Mouse (Mus musculus): ENCODE data around the gene Grik4. TPM values are rescaled to one million over a fixed set of nuclear protein-coding genes. Genes with fewer than 3 reads are reported as not detected.

The Grik4 gene
- total and polyA plus RNA-seq, 3 experiments: not detected

DNA sequence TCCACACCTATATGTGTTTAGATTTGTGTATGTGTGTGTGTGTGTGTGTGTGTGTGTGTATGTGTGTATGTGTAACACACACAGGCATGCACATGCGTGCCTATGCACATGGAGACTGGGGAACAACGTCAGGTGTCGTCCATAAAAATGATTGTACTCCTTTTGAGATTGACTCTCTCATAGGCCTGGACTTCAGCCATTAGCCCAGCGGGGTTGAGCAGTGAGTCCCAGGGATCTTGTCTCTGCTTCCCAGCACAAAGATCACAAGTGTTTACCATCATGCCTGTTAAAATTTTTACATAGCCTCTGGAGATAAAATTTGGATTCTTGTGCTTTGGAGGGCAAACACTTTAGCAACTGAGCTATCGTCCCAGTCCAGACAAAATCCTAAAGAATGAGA, 157.4 kb downstream of the Grik4 start:
- Histone ChIP-seq H3K4me1 (ENCODE audit: control insufficient read depth in 1 of 2, insufficient read depth in 2 of 2) (0 out of 4 replicates have a peak, but pooled peaks cover 0 to 2% of the 10 kb centered on the region in 2 experiments), H3K9ac (ENCODE audit: insufficient read depth, low read depth) (no peak overlapping the region), H3K9me3 (replicated peaks; ENCODE audit: low read length) (no peaks in the 10 kb centered on the region), H3K4me2 (ENCODE audit: insufficient read depth, low read depth, poor library complexity, severe bottlenecking) (no peak overlapping the region), H3K27ac (ENCODE audit: insufficient read depth, low read depth) (no peak overlapping the region), H3K4me3 (replicated peaks in 1 of 3; ENCODE audit: low read depth in 2 of 3, low read length in 2 of 3, poor library complexity in 1 of 3) (no peak overlapping the region), H3K79me2 (replicated peaks; ENCODE audit: control insufficient read depth, extremely low read depth, insufficient read depth, poor library complexity, severe bottlenecking) (no peaks in the 10 kb centered on the region), H3K36me3 (replicated peaks in 1 of 2; ENCODE audit: control insufficient read depth in 1 of 2, insufficient read depth in 1 of 2, low read length in 1 of 2) (no peaks in the 10 kb centered on the region), H3K27me3 (replicated peaks) (peaks cover 87% of the 10 kb centered on the region)
- in situ Hi-C loops (cut with MboI; ENCODE audit: low pct_ligation_motif_present, low pct_unique_long_range_greater_than_20kb, low sequenced_read_pairs) (loop anchor here (5.0 to 25.0 kb wide), 2 partner anchors 150 to 400 kb away; partner anchors contain the start of gene Tecta), dilution Hi-C loops (cut with MboI; ENCODE audit: extremely low pct_ligation_motif_present, extremely low pct_unique_long_range_greater_than_20kb, low sequenced_read_pairs) (no loop called here)
- DNase-seq (ENCODE audit: extremely low read depth): no peak
- TF ChIP-seq MAFK (IDR thresholded peaks at IDR 0.05; ENCODE audit: insufficient replicate concordance, low read length) (no peak), POLR2AphosphoS2 (IDR thresholded peaks at IDR 0.05; ENCODE audit: low read depth, low read length) (no peak), SMC3 (IDR thresholded peaks at IDR 0.05; ENCODE audit: low read depth, low read length) (no peak), MYC (IDR thresholded peaks at IDR 0.05; ENCODE audit: low read depth, low read length) (no peak), ELF1 (IDR thresholded peaks at IDR 0.05; ENCODE audit: low read depth, low read length) (no peak), CHD1 (IDR thresholded peaks at IDR 0.05; ENCODE audit: low read depth, low read length) (no peak), E2F4 (IDR thresholded peaks at IDR 0.05; ENCODE audit: insufficient replicate concordance, low read depth, low read length) (no peak)

DNA sequence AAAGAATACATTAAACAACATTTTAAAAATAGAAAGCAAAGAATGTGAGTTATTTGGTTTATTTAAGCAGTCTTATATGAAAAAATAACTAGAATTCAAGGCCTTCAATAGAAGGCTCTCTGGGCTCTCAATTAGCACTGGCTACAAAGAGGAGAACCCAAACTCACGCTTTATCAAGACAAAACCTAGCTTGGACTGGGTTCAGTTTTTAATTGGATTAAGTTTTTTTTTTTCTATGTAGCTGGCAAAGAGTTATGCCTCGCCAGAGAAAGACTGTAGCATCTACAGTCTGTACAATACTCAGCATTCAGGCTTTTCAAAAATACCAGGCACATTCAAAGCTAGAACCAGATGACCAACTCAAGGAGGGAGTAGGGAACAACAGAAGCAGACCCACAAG, 158.0 kb downstream of the Grik4 start:
- no peak overlapping the region for H3K4me3 ChIP-seq (replicated peaks in 1 of 3; ENCODE audit: low read depth in 2 of 3, low read length in 2 of 3, poor library complexity in 1 of 3)
- H3K27me3 ChIP-seq (replicated peaks): peaks cover 87% of the 10 kb centered on the region
- no peak overlapping the region for H3K27ac ChIP-seq (ENCODE audit: insufficient read depth, low read depth)
- 0 out of 4 replicates have a peak, but pooled peaks cover 0 to 2% of the 10 kb centered on the region in 2 experiments for H3K4me1 ChIP-seq (ENCODE audit: control insufficient read depth in 1 of 2, insufficient read depth in 2 of 2)
- dilution Hi-C loops (cut with MboI; ENCODE audit: extremely low pct_ligation_motif_present, extremely low pct_unique_long_range_greater_than_20kb, low sequenced_read_pairs) (no loop called here), in situ Hi-C loops (cut with MboI; ENCODE audit: low pct_ligation_motif_present, low pct_unique_long_range_greater_than_20kb, low sequenced_read_pairs) (loop anchor here (5.0 to 25.0 kb wide), 2 partner anchors 151 to 399 kb away; partner anchors contain the start of gene Tecta)
- H3K4me2 ChIP-seq (ENCODE audit: insufficient read depth, low read depth, poor library complexity, severe bottlenecking): no peak overlapping the region
- no peaks in the 10 kb centered on the region for H3K79me2 ChIP-seq (replicated peaks; ENCODE audit: control insufficient read depth, extremely low read depth, insufficient read depth, poor library complexity, severe bottlenecking)
- no peak for DNase-seq (ENCODE audit: extremely low read depth)
- H3K36me3 ChIP-seq (replicated peaks in 1 of 2; ENCODE audit: control insufficient read depth in 1 of 2, insufficient read depth in 1 of 2, low read length in 1 of 2): no peaks in the 10 kb centered on the region
- H3K9ac ChIP-seq (ENCODE audit: insufficient read depth, low read depth): no peak overlapping the region
- no peak for TF ChIP-seq NRF1 (IDR thresholded peaks at IDR 0.05; ENCODE audit: low read depth, low read length)
- TF ChIP-seq MAX (IDR thresholded peaks at IDR 0.05; ENCODE audit: low read length): no peak
- TF ChIP-seq ZNF384 (IDR thresholded peaks at IDR 0.05; ENCODE audit: low read depth, low read length): no peak
- TF ChIP-seq CTCF (conservative IDR thresholded peaks at IDR 0.05 in 1 of 2, IDR thresholded peaks at IDR 0.05 in 1 of 2; ENCODE audit: low read depth in 2 of 2, low read length in 2 of 2): no peak
- no peak for TF ChIP-seq POLR2A (IDR thresholded peaks at IDR 0.05; ENCODE audit: low read depth, low read length)
- no peaks in the 10 kb centered on the region for H3K9me3 ChIP-seq (replicated peaks; ENCODE audit: low read length)

DNA sequence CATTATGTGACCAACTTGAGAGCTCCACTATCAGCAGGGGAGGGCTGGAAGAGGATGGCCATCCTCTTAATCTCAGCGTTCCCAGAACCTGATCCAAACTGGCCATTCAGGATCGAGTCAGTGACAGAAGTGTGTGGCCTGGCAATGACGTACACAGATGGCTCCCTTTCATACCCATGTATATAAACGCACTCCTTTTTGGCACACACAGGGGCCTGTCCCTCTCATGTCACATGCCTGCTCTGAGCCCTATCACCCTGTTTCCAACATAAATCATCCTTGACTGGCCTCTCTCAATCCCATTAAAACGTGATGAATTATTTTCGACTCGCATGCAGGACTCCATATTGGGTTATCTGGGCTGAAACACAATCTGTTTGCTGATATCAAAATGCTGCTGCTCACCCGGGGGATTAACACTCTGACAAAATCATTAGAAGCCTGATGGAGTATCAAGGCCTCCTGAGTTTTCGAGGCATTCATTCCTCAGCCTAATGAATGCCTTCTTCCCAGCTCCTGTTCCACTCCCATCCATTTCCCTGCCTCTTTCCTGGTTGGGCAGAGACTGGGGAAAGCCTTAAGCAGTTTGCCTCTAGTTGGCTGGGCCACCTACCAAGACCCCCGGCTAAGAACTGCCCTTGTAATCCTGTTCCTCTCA, 159.0 kb downstream of the Grik4 start:
- DNase-seq (ENCODE audit: extremely low read depth): no peak
- no peak overlapping the region for H3K9ac ChIP-seq (ENCODE audit: insufficient read depth, low read depth)
- no peak overlapping the region for H3K27ac ChIP-seq (ENCODE audit: insufficient read depth, low read depth)
- H3K4me2 ChIP-seq (ENCODE audit: insufficient read depth, low read depth, poor library complexity, severe bottlenecking): no peak overlapping the region
- in situ Hi-C loops (cut with MboI; ENCODE audit: low pct_ligation_motif_present, low pct_unique_long_range_greater_than_20kb, low sequenced_read_pairs): loop anchor here (5.0 to 25.0 kb wide), 2 partner anchors 152 to 398 kb away; partner anchors contain the start of gene Tecta
- no peak overlapping the region for H3K4me3 ChIP-seq (replicated peaks in 1 of 3; ENCODE audit: low read depth in 2 of 3, low read length in 2 of 3, poor library complexity in 1 of 3)
- H3K79me2 ChIP-seq (replicated peaks; ENCODE audit: control insufficient read depth, extremely low read depth, insufficient read depth, poor library complexity, severe bottlenecking): no peaks in the 10 kb centered on the region
- dilution Hi-C loops (cut with MboI; ENCODE audit: extremely low pct_ligation_motif_present, extremely low pct_unique_long_range_greater_than_20kb, low sequenced_read_pairs): no loop called here
- H3K36me3 ChIP-seq (replicated peaks in 1 of 2; ENCODE audit: control insufficient read depth in 1 of 2, insufficient read depth in 1 of 2, low read length in 1 of 2): no peaks in the 10 kb centered on the region
- 0 out of 4 replicates have a peak, but pooled peaks cover 0 to 1% of the 10 kb centered on the region in 2 experiments for H3K4me1 ChIP-seq (ENCODE audit: control insufficient read depth in 1 of 2, insufficient read depth in 2 of 2)
- H3K27me3 ChIP-seq (replicated peaks): peaks cover 87% of the 10 kb centered on the region
- no peak for TF ChIP-seq SIN3A (IDR thresholded peaks at IDR 0.05; ENCODE audit: low read length)
- no peak for TF ChIP-seq E2F4 (IDR thresholded peaks at IDR 0.05; ENCODE audit: insufficient replicate concordance, low read depth, low read length)
- no peak for TF ChIP-seq NRF1 (IDR thresholded peaks at IDR 0.05; ENCODE audit: low read depth, low read length)
- no peak for TF ChIP-seq ETS1 (conservative IDR thresholded peaks at IDR 0.05; ENCODE audit: low read depth, low read length)
- TF ChIP-seq BHLHE40 (IDR thresholded peaks at IDR 0.05; ENCODE audit: low read depth, low read length): no peak
- TF ChIP-seq ELF1 (IDR thresholded peaks at IDR 0.05; ENCODE audit: low read depth, low read length): no peak
- no peak for TF ChIP-seq PAX5 (IDR thresholded peaks at IDR 0.05; ENCODE audit: low read length)
- TF ChIP-seq JUND (conservative IDR thresholded peaks at IDR 0.05; ENCODE audit: low read depth, low read length): no peak
- no peak for TF ChIP-seq MAZ (IDR thresholded peaks at IDR 0.05; ENCODE audit: low read depth, low read length)
- TF ChIP-seq ZNF384 (IDR thresholded peaks at IDR 0.05; ENCODE audit: low read depth, low read length): no peak
- TF ChIP-seq MAX (IDR thresholded peaks at IDR 0.05; ENCODE audit: low read length): no peak
- TF ChIP-seq RAD21 (IDR thresholded peaks at IDR 0.05; ENCODE audit: low read depth, low read length): no peak
- TF ChIP-seq IRF4 (IDR thresholded peaks at IDR 0.05; ENCODE audit: low read depth, low read length): no peak
- no peak for TF ChIP-seq HCFC1 (IDR thresholded peaks at IDR 0.05; ENCODE audit: low read depth, low read length)
- no peak for TF ChIP-seq CHD2 (IDR thresholded peaks at IDR 0.05; ENCODE audit: low read length)
- TF ChIP-seq GABPA (IDR thresholded peaks at IDR 0.05; ENCODE audit: insufficient replicate concordance, low read depth, low read length): no peak
- no peak for TF ChIP-seq USF1 (IDR thresholded peaks at IDR 0.05; ENCODE audit: low read depth, low read length)
- H3K9me3 ChIP-seq (replicated peaks; ENCODE audit: low read length): no peaks in the 10 kb centered on the region

Measured in CH12.LX (cell line).